Mouse (Mus musculus) right cerebral cortex, adult 18-20 months (tissue): Measurements from ENCODE around the gene Gm28360.
"Not testable (repeated sequence)": the region's sequence is repeated elsewhere in the genome, so short reads cannot be mapped to it uniquely, and the experiment has no call there.

Experiments used
- DNase-seq: peaks from one replicate; pipeline ENCODE4 v3.0.0; 2022; ENCODE audit warnings: mixed read lengths

The Gm28360 gene

GRCm38 (mm10) chr1:117829781-117830180, at the start of gene Gm28360:
Gene Gm28360 (plus strand): TSS chr1:117830081.
- DNase-seq, result not testable (repeated sequence)

- DNase-seq, result not testable (repeated sequence)
Measured at GRCm38 (mm10) chr1:117780833-117781232, 49.0 kb upstream of the Gm28360 start, which contains the start of gene B020011L13Rik. Gene B020011L13Rik (plus strand): TSS chr1:117781133.

DNA sequence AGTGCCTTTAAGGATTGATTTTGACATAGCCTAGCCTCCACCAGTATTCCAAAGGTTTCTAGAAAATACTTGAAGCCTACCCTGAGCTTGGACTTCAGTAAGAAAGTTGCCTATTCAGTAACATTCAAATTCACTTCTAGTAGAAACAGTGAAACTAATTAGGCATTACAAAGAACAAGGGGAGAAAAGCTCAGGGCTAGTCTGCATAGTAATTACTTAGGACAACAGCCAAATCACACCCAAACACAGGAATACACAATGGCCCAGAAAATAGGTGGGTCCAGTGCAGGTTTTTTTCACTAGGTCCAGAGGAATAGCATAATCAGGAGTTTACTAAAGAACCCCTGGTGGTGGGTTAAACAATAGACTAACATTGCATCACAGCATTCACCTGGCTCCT, 13.6 kb upstream of the Gm28360 start:
- not testable (repeated sequence) for DNase-seq

DNA sequence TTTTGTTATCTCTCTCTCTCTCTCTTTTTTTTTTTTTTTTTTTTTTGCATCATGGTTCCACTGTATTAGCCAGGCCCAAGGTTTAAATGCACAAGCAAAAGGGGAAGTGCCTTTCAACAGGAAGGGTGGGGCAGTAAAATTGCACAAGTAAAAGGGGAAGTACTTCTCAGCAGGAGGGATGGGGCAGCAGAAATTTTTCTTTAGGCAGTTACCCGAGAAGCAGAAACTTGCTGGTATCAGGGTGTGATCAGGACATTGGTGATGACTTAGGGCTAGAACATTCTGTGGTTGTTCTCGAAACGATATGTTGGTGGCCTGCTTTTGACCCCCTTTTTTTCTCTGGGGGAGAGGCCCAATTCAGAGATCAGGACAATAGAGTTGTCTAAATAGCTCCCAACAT, 21.8 kb downstream of the Gm28360 start:
- DNase-seq, result not testable (repeated sequence)
